Mouse (Mus musculus): ENCODE measurements at regions not wholly inside any gene's neighbourhood (a gene's known extent, or its start where the extent isn't known, plus 50 kb on each side); places are given as distances from the start of the nearest gene placed in this dataset.

DNA sequence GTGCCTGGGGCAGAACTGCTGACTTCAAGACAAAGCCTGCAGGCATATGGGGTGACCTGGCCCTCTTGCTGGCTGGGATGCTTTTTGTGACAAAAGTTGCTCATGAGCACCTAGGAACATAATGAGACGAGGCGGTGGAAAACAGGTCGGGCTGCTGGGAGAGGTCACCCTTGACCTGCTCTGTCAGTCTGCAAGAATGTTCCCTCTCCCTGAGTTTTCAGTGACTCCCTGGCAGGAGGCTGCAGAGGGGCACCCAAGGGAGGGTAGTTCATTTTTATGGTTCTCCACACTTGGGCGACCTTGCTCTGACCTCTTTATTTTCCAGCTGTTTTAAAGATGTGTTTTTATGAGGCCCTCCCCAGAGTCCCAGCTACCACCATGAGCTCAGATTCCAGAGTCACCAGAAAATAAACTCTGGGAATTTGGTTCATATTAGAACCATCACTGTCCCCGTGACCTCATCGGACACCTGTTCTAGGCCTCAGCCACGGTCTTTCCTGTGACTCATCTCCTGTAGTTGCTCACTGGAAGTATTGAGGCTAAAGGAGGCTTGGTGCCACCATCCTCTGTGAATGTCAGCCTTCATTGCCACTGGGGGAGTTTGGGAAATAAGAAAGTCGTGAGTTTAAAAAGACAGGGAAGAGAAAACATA, 108.7 kb upstream of the Pmepa1 start:
- no peak for TF ChIP-seq CTCF (IDR thresholded peaks at IDR 0.05; ENCODE audit: extremely low read depth, insufficient read depth, low read length)
- no peak for TF ChIP-seq POLR2A (IDR thresholded peaks at IDR 0.05; ENCODE audit: extremely low read depth, insufficient read depth, low read length)
